16 mouse cellular contexts compared by ENCODE assay signal in the genomic region with DNA sequence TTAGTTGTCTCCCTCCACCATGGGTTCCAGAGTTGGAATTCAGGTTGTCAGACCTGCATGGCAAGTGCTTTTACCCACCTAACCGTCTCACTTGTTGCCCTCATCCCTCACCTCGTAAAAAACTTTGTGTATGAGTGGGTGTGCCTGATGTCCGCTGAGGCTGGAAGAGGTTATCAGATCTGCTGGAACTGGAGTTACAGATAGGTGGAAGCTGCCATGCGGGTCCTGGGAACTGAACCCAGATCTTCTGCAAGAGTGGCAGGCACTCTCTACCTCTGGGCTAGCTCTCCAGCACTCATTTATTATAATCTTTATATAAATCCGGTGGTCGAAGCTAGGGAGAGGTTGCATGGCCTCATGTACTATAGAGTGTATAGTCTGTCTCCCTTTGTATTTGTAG.
"Had no signal": no experiment of that assay in that cellular context is flagged by ENCODE, and none has a peak within 500 bp of the region (broad histone marks: within the 10 kb centered on the region; RNA-seq: fewer than 3 reads in every experiment).

No protein-coding gene starts in this region.

- ATAC-seq: intestine, embryonic 15.5 days; midbrain, embryonic 13.5 days had no signal

- H3K27me3 ChIP-seq: intestine, embryonic 15.5 days; limb, embryonic 13.5 days; midbrain, embryonic 13.5 days had no signal

- H3K27ac ChIP-seq: intestine, embryonic 15.5 days; layer of hippocampus, adult 2 months; limb, embryonic 10.5 days; limb, embryonic 13.5 days; midbrain, embryonic 10.5 days; midbrain, embryonic 13.5 days had no signal

- H3K9me3 ChIP-seq: intestine, embryonic 15.5 days; limb, embryonic 10.5 days; limb, embryonic 13.5 days; midbrain, embryonic 10.5 days; midbrain, embryonic 13.5 days had no signal

- H3K9ac ChIP-seq: intestine, embryonic 15.5 days; midbrain, embryonic 13.5 days had no signal

- H3K4me3 ChIP-seq: intestine, embryonic 15.5 days; layer of hippocampus, adult 2 months; limb, embryonic 10.5 days; limb, embryonic 13.5 days; midbrain, embryonic 10.5 days; midbrain, embryonic 13.5 days had no signal

- DNase-seq: kidney, adult 11 months; kidney, adult 8-10 months; kidney, postnatal 14 days; kidney, postnatal 4 days; layer of hippocampus, adult 9-11 months; lung, adult 2 months; lung, postnatal 14 days; lung, postnatal 4 days; thymus, adult 18-20 months; thymus, postnatal 36 days had no signal

- H3K4me2 ChIP-seq: intestine, embryonic 15.5 days; limb, embryonic 13.5 days; midbrain, embryonic 13.5 days had no signal

- H3K36me3 ChIP-seq: intestine, embryonic 15.5 days had no signal
